Mouse (Mus musculus) left cerebral cortex, adult 8-10 months (tissue): ENCODE data around the gene D7Ertd443e. TPM values are rescaled to one million over a fixed set of nuclear protein-coding genes. Genes with fewer than 3 reads are reported as not detected.
A peak's percentile ranks its signal among the peaks of the same experiment; 100 is the strongest.

ENCODE experiments used
- DNase-seq, 2 experiments: peaks; one replicate each; pipeline ENCODE4 v3.0.0; 2022; ENCODE audit warnings: low spot score in 2 of 2
- total RNA-seq, 4 experiments: library from RNA; stranded (reverse); gene quantifications; 2 replicates each; pipeline ENCODE4 v1.2.4; 2022

The D7Ertd443e gene
- total RNA-seq, 4 experiments from 2014 or later: 5.3 to 7.2 (median 6.7) TPM

GRCm38 (mm10) chr7:134229899-134230298 is 155.6 kb downstream of the D7Ertd443e start:
- no peak for DNase-seq

GRCm38 (mm10) chr7:134227773-134228455 is 157.5 kb downstream of the D7Ertd443e start:
- DNase-seq: no peak

GRCm38 (mm10) chr7:134227101-134227500 is 158.4 kb downstream of the D7Ertd443e start:
- DNase-seq: no peak

- no peak for DNase-seq
These were observed 159.2 kb downstream of the D7Ertd443e start for GRCm38 (mm10) chr7:134226231-134226630.

GRCm38 (mm10) chr7:134224741-134225612 is 160.5 kb downstream of the D7Ertd443e start:
- peak; percentile 16 to 34 for DNase-seq

GRCm38 (mm10) chr7:134224421-134224740 is 161.1 kb downstream of the D7Ertd443e start:
- no peak for DNase-seq

GRCm38 (mm10) chr7:134223444-134224161 is 161.9 kb downstream of the D7Ertd443e start:
- DNase-seq: peak; percentile 31 to 84

Other genes starting within 250 kb of the D7Ertd443e start
- gene Adam12, start 153.5 kb downstream of the D7Ertd443e start, total RNA-seq: 1 to 10 TPM; 3.1 to 5.6 (median 3.8) TPM